Mouse (Mus musculus): Measurements from ENCODE around the gene Arhgap35. TPM values are rescaled to one million over a fixed set of nuclear protein-coding genes. Genes with fewer than 3 reads are reported as not detected.

Gene Arhgap35
- polyA plus RNA-seq, 1 experiment from 2014 or later = 37.6 TPM

- Histone ChIP-seq H3K4me3 (ENCODE audit: low read depth, low read length) (no peak overlapping the region), H3K9me3 (ENCODE audit: control insufficient read depth, low read length) (no peaks in the 10 kb centered on the region), H3K27ac (ENCODE audit: low read depth, low read length) (no peak overlapping the region), H3K4me2 (replicated peaks; ENCODE audit: low read depth, low read length) (no peak overlapping the region), H3K9ac (ENCODE audit: low read depth, low read length) (no peak overlapping the region), H3K36me3 (ENCODE audit: control insufficient read depth, insufficient read depth, low read length) (no peaks in the 10 kb centered on the region), H3K27me3 (ENCODE audit: control insufficient read depth, insufficient read depth, low read length) (no peaks in the 10 kb centered on the region), H3K4me1 (replicated peaks; ENCODE audit: control insufficient read depth, insufficient read depth, low read length) (no peaks in the 10 kb centered on the region)
- 97% methylated on average over 3 of the region's 3 CpGs for WGBS
- DNase-seq (ENCODE audit: low spot score) = no peak
- no peak for ATAC-seq (ENCODE audit: low FRiP score)
These were observed 27.1 kb downstream of the Arhgap35 start for GRCm38 (mm10) chr7:16587649-16588048.

GRCm38 (mm10) chr7:16584384-16584783 lies 30.4 kb downstream of the Arhgap35 start:
- H3K9me3 ChIP-seq (ENCODE audit: control insufficient read depth, low read length) = no peaks in the 10 kb centered on the region
- H3K4me2 ChIP-seq (replicated peaks; ENCODE audit: low read depth, low read length) = no peak overlapping the region
- DNase-seq (ENCODE audit: low spot score) = no peak
- H3K36me3 ChIP-seq (ENCODE audit: control insufficient read depth, insufficient read depth, low read length) = no peaks in the 10 kb centered on the region
- H3K27ac ChIP-seq (ENCODE audit: low read depth, low read length) = no peak overlapping the region
- no peaks in the 10 kb centered on the region for H3K27me3 ChIP-seq (ENCODE audit: control insufficient read depth, insufficient read depth, low read length)
- ATAC-seq (ENCODE audit: low FRiP score) = no peak
- no peak overlapping the region for H3K4me3 ChIP-seq (ENCODE audit: low read depth, low read length)
- no peaks in the 10 kb centered on the region for H3K4me1 ChIP-seq (replicated peaks; ENCODE audit: control insufficient read depth, insufficient read depth, low read length)
- H3K9ac ChIP-seq (ENCODE audit: low read depth, low read length) = no peak overlapping the region

DNA sequence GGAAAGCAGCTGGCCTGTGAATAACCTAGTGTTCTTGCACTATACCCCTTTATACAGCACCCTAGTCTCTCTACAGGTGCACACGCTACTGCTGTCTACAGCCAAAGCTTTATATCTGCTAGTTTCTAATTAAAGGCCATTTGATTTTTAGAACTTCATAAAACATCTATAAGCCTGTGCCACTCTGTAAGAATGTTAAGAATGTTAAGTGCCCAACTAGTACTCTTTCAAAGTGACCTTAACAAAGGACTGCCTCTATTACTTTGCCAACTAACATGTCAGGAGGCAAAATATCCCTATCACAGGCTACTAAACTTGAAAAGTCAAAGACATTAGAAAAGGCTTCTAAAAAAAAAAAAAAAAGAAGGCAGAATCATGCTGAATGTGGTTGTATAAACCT lies 31.0 kb downstream of the Arhgap35 start:
- Histone ChIP-seq H3K4me2 (replicated peaks; ENCODE audit: low read depth, low read length) (no peak overlapping the region), H3K4me3 (ENCODE audit: low read depth, low read length) (no peak overlapping the region), H3K9me3 (ENCODE audit: control insufficient read depth, low read length) (no peaks in the 10 kb centered on the region), H3K4me1 (replicated peaks; ENCODE audit: control insufficient read depth, insufficient read depth, low read length) (no peaks in the 10 kb centered on the region), H3K9ac (ENCODE audit: low read depth, low read length) (no peak overlapping the region), H3K36me3 (ENCODE audit: control insufficient read depth, insufficient read depth, low read length) (no peaks in the 10 kb centered on the region), H3K27ac (ENCODE audit: low read depth, low read length) (no peak overlapping the region), H3K27me3 (ENCODE audit: control insufficient read depth, insufficient read depth, low read length) (no peaks in the 10 kb centered on the region)
- DNase-seq (ENCODE audit: low spot score) (no peak), ATAC-seq (ENCODE audit: low FRiP score) (no peak)
- WGBS = 89% methylated on average over 1 of the region's 1 CpGs

DNA sequence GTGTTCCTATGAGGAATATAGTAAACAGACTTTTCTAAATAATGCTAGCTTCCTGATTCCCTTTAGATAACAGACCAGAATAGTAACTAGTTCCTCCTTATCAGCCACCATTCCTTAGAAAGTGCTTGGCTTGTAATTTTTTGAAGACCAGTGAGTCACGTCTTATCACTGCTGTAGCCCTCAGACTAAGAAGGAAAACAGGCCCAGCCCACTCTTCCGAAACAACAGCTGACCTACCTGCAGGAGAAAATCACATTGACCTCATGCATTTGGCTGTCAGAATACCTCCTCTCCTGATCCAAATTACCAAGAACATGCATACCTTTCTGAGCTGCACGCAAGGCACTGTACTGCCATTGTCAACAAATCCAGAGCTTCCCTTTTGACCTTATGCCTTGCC lies 32.5 kb downstream of the Arhgap35 start:
- DNase-seq (ENCODE audit: low spot score) = no peak
- Histone ChIP-seq H3K9me3 (ENCODE audit: control insufficient read depth, low read length) (no peaks in the 10 kb centered on the region), H3K4me3 (ENCODE audit: low read depth, low read length) (no peak overlapping the region), H3K27me3 (ENCODE audit: control insufficient read depth, insufficient read depth, low read length) (no peaks in the 10 kb centered on the region), H3K4me1 (replicated peaks; ENCODE audit: control insufficient read depth, insufficient read depth, low read length) (no peaks in the 10 kb centered on the region), H3K27ac (ENCODE audit: low read depth, low read length) (no peak overlapping the region), H3K36me3 (ENCODE audit: control insufficient read depth, insufficient read depth, low read length) (no peaks in the 10 kb centered on the region), H3K9ac (ENCODE audit: low read depth, low read length) (no peak overlapping the region), H3K4me2 (replicated peaks; ENCODE audit: low read depth, low read length) (no peak overlapping the region)
- 87% methylated on average over 3 of the region's 3 CpGs for WGBS
- no peak for ATAC-seq (ENCODE audit: low FRiP score)

GRCm38 (mm10) chr7:16581276-16582100 lies 33.3 kb downstream of the Arhgap35 start:
- no peak overlapping the region for H3K27ac ChIP-seq (ENCODE audit: low read depth, low read length)

DNA sequence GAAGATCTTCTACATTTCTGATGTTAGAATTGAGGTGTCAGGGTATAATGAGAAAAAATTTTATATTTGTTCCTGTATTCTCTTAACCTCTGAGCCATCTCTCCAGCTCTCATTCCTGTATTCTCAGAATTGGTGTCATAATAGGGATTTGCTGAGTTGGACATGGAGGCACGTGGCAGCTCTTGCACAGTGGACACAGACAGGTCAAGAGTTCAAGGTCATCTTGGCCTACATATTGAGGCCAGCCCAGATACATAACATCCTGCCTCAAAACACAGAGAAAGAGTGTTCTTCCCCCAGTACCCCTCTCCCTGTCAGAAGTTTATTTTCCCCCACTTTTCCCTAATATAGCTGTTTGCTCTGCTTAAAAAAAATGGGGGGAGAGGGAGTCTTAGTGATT lies 38.1 kb downstream of the Arhgap35 start:
- no peak overlapping the region for H3K27ac ChIP-seq (ENCODE audit: low read depth, low read length)
- H3K36me3 ChIP-seq (ENCODE audit: control insufficient read depth, insufficient read depth, low read length) = no peaks in the 10 kb centered on the region
- H3K27me3 ChIP-seq (ENCODE audit: control insufficient read depth, insufficient read depth, low read length) = no peaks in the 10 kb centered on the region
- DNase-seq (ENCODE audit: low spot score) (no peak), ATAC-seq (ENCODE audit: low FRiP score) (no peak)
- H3K9me3 ChIP-seq (ENCODE audit: control insufficient read depth, low read length) = no peaks in the 10 kb centered on the region
- H3K4me1 ChIP-seq (replicated peaks; ENCODE audit: control insufficient read depth, insufficient read depth, low read length) = no peaks in the 10 kb centered on the region
- H3K4me2 ChIP-seq (replicated peaks; ENCODE audit: low read depth, low read length) = no peak overlapping the region
- WGBS = 79% methylated on average over 1 of the region's 1 CpGs
- no peak overlapping the region for H3K9ac ChIP-seq (ENCODE audit: low read depth, low read length)
- H3K4me3 ChIP-seq (ENCODE audit: low read depth, low read length) = no peak overlapping the region

More at GRCm38 (mm10) chr7:16581276-16582100, 33.3 kb downstream of the Arhgap35 start:
- H3K36me3 ChIP-seq (ENCODE audit: control insufficient read depth, insufficient read depth, low read length) = no peaks in the 10 kb centered on the region
- ATAC-seq (ENCODE audit: low FRiP score) (no peak), DNase-seq (ENCODE audit: low spot score) (no peak)
- no peak overlapping the region for H3K4me3 ChIP-seq (ENCODE audit: low read depth, low read length)
- H3K9ac ChIP-seq (ENCODE audit: low read depth, low read length) = no peak overlapping the region
- WGBS = 78% methylated on average over 13 of the region's 13 CpGs
- no peak overlapping the region for H3K4me2 ChIP-seq (replicated peaks; ENCODE audit: low read depth, low read length)
- no peaks in the 10 kb centered on the region for H3K27me3 ChIP-seq (ENCODE audit: control insufficient read depth, insufficient read depth, low read length)
- no peaks in the 10 kb centered on the region for H3K4me1 ChIP-seq (replicated peaks; ENCODE audit: control insufficient read depth, insufficient read depth, low read length)
- H3K9me3 ChIP-seq (ENCODE audit: control insufficient read depth, low read length) = no peaks in the 10 kb centered on the region

- no peaks in the 10 kb centered on the region for H3K36me3 ChIP-seq (ENCODE audit: control insufficient read depth, insufficient read depth, low read length)
These were observed 43.6 kb downstream of the Arhgap35 start for GRCm38 (mm10) chr7:16571191-16571590.

DNA sequence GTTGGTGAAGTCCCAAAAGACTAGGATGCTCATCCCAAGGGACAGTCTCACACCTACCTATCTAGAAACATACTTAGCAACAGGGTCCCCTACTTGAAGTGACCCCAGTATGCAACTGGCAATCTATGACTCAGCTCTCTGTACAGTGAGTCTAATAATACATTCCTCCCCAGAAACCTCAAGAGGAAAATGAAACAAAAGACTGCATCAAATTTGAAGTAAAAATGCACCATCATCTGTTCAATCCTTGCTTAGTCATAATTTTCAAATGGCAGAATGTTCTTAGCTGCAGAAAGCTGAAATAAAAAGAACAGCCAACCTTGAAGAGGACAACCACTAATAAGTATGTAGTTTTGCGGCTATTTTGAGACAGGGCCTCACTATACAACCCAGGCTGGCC lies 44.1 kb downstream of the Arhgap35 start:
- H3K4me2 ChIP-seq (replicated peaks; ENCODE audit: low read depth, low read length) = no peak overlapping the region
- no peak overlapping the region for H3K9ac ChIP-seq (ENCODE audit: low read depth, low read length)
- DNase-seq (ENCODE audit: low spot score) = no peak
- no peak overlapping the region for H3K4me3 ChIP-seq (ENCODE audit: low read depth, low read length)
- 93% methylated on average over 1 of the region's 1 CpGs for WGBS
- H3K27me3 ChIP-seq (ENCODE audit: control insufficient read depth, insufficient read depth, low read length) = no peaks in the 10 kb centered on the region
- no peaks in the 10 kb centered on the region for H3K9me3 ChIP-seq (ENCODE audit: control insufficient read depth, low read length)
- no peaks in the 10 kb centered on the region for H3K36me3 ChIP-seq (ENCODE audit: control insufficient read depth, insufficient read depth, low read length)
- no peaks in the 10 kb centered on the region for H3K4me1 ChIP-seq (replicated peaks; ENCODE audit: control insufficient read depth, insufficient read depth, low read length)
- no peak overlapping the region for H3K27ac ChIP-seq (ENCODE audit: low read depth, low read length)
- ATAC-seq (ENCODE audit: low FRiP score) = no peak

More at GRCm38 (mm10) chr7:16571191-16571590, 43.6 kb downstream of the Arhgap35 start:
- H3K27ac ChIP-seq (ENCODE audit: low read depth, low read length) = no peak overlapping the region
- H3K4me2 ChIP-seq (replicated peaks; ENCODE audit: low read depth, low read length) = no peak overlapping the region
- H3K4me1 ChIP-seq (replicated peaks; ENCODE audit: control insufficient read depth, insufficient read depth, low read length) = no peaks in the 10 kb centered on the region
- 94% methylated on average over 1 of the region's 1 CpGs for WGBS
- no peak for DNase-seq (ENCODE audit: low spot score)
- H3K9ac ChIP-seq (ENCODE audit: low read depth, low read length) = no peak overlapping the region
- H3K4me3 ChIP-seq (ENCODE audit: low read depth, low read length) = no peak overlapping the region
- no peaks in the 10 kb centered on the region for H3K27me3 ChIP-seq (ENCODE audit: control insufficient read depth, insufficient read depth, low read length)
- no peaks in the 10 kb centered on the region for H3K9me3 ChIP-seq (ENCODE audit: control insufficient read depth, low read length)
- ATAC-seq (ENCODE audit: low FRiP score) = no peak

GRCm38 (mm10) chr7:16564491-16564890 lies 50.3 kb downstream of the Arhgap35 start:
- Histone ChIP-seq H3K36me3 (ENCODE audit: control insufficient read depth, insufficient read depth, low read length) (peaks cover 17% of the 10 kb centered on the region), H3K27me3 (ENCODE audit: control insufficient read depth, insufficient read depth, low read length) (no peaks in the 10 kb centered on the region), H3K4me3 (ENCODE audit: low read depth, low read length) (no peak overlapping the region), H3K4me2 (replicated peaks; ENCODE audit: low read depth, low read length) (no peak overlapping the region), H3K4me1 (replicated peaks; ENCODE audit: control insufficient read depth, insufficient read depth, low read length) (no peaks in the 10 kb centered on the region), H3K9ac (ENCODE audit: low read depth, low read length) (no peak overlapping the region), H3K27ac (ENCODE audit: low read depth, low read length) (no peak overlapping the region), H3K9me3 (ENCODE audit: control insufficient read depth, low read length) (no peaks in the 10 kb centered on the region)
- WGBS = 95% methylated on average over 8 of the region's 8 CpGs
- DNase-seq (ENCODE audit: low spot score) (no peak), ATAC-seq (ENCODE audit: low FRiP score) (no peak)

All from hindbrain, embryonic 11.5 days (tissue).